Mouse (Mus musculus) CH12.LX (cell line): ENCODE measurements around the gene Tubgcp6.

Experiments used
- CHD2 ChIP-seq: IDR thresholded peaks from 2 replicates; pipeline ENCODE4 v1.6.1; 2011; ENCODE audit warnings: low read length, improper control_type of control experiment
- CTCF ChIP-seq, 2 experiments: IDR thresholded peaks in 1 of 2; conservative IDR thresholded peaks in 1 of 2; 2 replicates each; pipeline ENCODE4 v1.5.1; 2011 to 2012; ENCODE audit warnings: low read depth in 2 of 2, low read length in 2 of 2, improper control_type of control experiment in 1 of 2, inconsistent platforms in 1 of 2, mild to moderate bottlenecking in 1 of 2, moderate library complexity in 1 of 2
- EP300 ChIP-seq: IDR thresholded peaks from 2 replicates; pipeline ENCODE4 v1.6.1; 2011; ENCODE audit warnings: low read length, improper control_type of control experiment
- UBTF ChIP-seq: IDR thresholded peaks from 2 replicates; pipeline ENCODE4 v1.6.1; 2012; ENCODE audit warnings: low read depth, mild to moderate bottlenecking, inconsistent platforms, low read length, improper control_type of control experiment, moderate library complexity

DNA sequence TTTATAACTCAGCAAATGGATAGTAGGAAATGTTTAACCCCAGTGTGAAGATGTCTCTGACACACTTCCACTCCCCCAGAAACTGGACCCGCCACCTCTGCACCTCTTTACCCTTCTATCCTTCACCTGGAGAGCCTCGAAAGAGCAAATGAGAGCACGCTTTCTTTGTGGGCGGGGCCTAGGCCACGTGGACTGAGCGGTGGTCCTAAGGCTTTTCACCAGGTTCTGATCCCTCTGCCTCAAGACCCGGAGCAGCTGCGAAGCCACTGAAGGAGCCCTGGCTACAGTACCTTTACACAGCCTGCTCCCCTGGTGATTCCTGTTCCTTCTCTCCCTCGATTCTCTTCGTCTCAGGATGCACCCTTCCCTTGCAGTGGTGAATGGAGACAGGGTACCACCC is 24.5 kb upstream of the Tubgcp6 start:
- TF ChIP-seq CTCF (conservative IDR thresholded peaks at IDR 0.05 in 1 of 2, IDR thresholded peaks at IDR 0.05 in 1 of 2; ENCODE audit: low read depth in 2 of 2, low read length in 2 of 2) (no peak), EP300 (no peak), CHD2 (no peak), UBTF (no peak)
